Mouse (Mus musculus) hindbrain, embryonic 15.5 days (tissue): ENCODE data around the gene Hacd1. TPM values are rescaled to one million over a fixed set of nuclear protein-coding genes. Genes with fewer than 3 reads are reported as not detected.

ENCODE experiments used
- ATAC-seq: fragments of 200-750 bp; cut with Nextera tagmentation; 2 replicates; pipeline ENCODE4 v1.8.0; 2017; ENCODE audit warnings: low read depth, moderate number of reproducible peaks, moderate TSS enrichment; ENCODE audit not compliant: low FRiP score
- H3K27ac ChIP-seq: fragments of 300-500 bp; sonication (generic); replicated peaks from 2 replicates; pipeline ENCODE4 v1.5.1; 2015; ENCODE audit warnings: mild to moderate bottlenecking, inconsistent platforms
- H3K27me3 ChIP-seq: fragments of 300-500 bp; sonication (generic); 2 replicates; pipeline ENCODE4 v1.6.1; 2015; ENCODE audit warnings: control low read depth, inconsistent platforms
- H3K36me3 ChIP-seq: fragments of 300-500 bp; sonication (generic); 2 replicates; pipeline ENCODE4 v1.6.1; 2015; ENCODE audit warnings: control low read depth, inconsistent platforms
- H3K4me1 ChIP-seq: fragments of 300-500 bp; sonication (generic); replicated peaks from 2 replicates; pipeline ENCODE4 v1.6.1; 2015; ENCODE audit warnings: control low read depth, inconsistent platforms
- H3K4me2 ChIP-seq: fragments of 300-500 bp; sonication (generic); 2 replicates; pipeline ENCODE4 v1.6.1; 2015; ENCODE audit warnings: moderate library complexity, mild to moderate bottlenecking, inconsistent platforms
- H3K4me3 ChIP-seq: fragments of 300-500 bp; sonication (generic); 2 replicates; pipeline ENCODE4 v1.5.1; 2015; ENCODE audit warnings: mild to moderate bottlenecking, inconsistent platforms
- H3K9ac ChIP-seq: fragments of 300-500 bp; sonication (generic); 2 replicates; pipeline ENCODE4 v1.6.1; 2015; ENCODE audit warnings: inconsistent platforms
- H3K9me3 ChIP-seq: fragments of 300-500 bp; sonication (generic); 2 replicates; pipeline ENCODE4 v1.6.1; 2016; ENCODE audit warnings: control low read depth, inconsistent platforms
- WGBS: fragments of 180-500 bp; shearing (Covaris S2); methylation state at CpG from one replicate; pipeline ENCODE4 v1.1.7; 2015; 5-methylcytosine and 5-hydroxymethylcytosine counted together
- polyA plus RNA-seq: library from polyadenylated mRNA; unstranded; fragments of >200 nt; fragmentation: Nextera tagmentation; extraction: Ambion mirVana; gene quantifications from 2 replicates; pipeline ENCODE4 v1.2.1, GENCODE M21; 2015

Hacd1 gene
- polyA plus RNA-seq, 1 experiment from 2014 or later, result 86.4 TPM

DNA sequence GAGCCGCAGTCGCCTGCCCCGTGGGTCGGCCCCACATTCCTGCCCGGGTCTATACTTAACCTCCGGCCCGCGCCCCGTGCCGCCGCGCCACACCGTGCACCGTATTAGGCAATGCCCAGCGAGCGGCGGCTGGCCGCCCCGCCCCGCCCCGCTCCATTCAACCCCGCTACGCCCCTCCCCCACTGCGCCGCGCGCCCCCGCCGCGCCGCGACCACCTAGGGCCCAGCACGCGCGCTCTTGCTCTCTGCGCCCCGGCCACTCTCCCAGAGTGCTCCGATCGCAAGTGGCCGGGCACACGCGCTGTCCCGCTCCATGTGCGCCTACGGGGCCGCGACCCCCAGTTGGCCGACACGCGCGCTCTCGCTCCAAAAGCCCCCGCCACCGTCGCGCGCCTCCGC lies 768 bp downstream of the Hacd1 start:
- H3K27ac ChIP-seq, result peak overlapping the region; percentile 98
- 0% methylated on average over 11 of the region's 58 CpGs for WGBS
- peak overlapping the region; percentile 86 for H3K9ac ChIP-seq
- peaks cover 19% of the 10 kb centered on the region for H3K4me1 ChIP-seq
- H3K27me3 ChIP-seq, result no peaks in the 10 kb centered on the region
- H3K4me3 ChIP-seq, result peak overlapping the region; percentile 92
- no peaks in the 10 kb centered on the region for H3K9me3 ChIP-seq
- ATAC-seq, result peak; percentile 94
- no peaks in the 10 kb centered on the region for H3K36me3 ChIP-seq
- H3K4me2 ChIP-seq, result peak overlapping the region; percentile 89

- Histone ChIP-seq H3K27me3 (no peaks in the 10 kb centered on the region), H3K9me3 (no peaks in the 10 kb centered on the region), H3K27ac (peak overlapping the region; percentile 98), H3K4me2 (peak overlapping the region; percentile 89), H3K36me3 (no peaks in the 10 kb centered on the region), H3K4me1 (peaks cover 19% of the 10 kb centered on the region), H3K4me3 (peak overlapping the region; percentile 92), H3K9ac (peak overlapping the region; percentile 86)
- ATAC-seq, result peak; percentile 3; the same call in 1 of the 2 replicates
- WGBS, result 4% methylated on average over 6 of the region's 6 CpGs
These were observed 1.2 kb downstream of the Hacd1 start for GRCm38 (mm10) chr2:14054716-14055115.

DNA sequence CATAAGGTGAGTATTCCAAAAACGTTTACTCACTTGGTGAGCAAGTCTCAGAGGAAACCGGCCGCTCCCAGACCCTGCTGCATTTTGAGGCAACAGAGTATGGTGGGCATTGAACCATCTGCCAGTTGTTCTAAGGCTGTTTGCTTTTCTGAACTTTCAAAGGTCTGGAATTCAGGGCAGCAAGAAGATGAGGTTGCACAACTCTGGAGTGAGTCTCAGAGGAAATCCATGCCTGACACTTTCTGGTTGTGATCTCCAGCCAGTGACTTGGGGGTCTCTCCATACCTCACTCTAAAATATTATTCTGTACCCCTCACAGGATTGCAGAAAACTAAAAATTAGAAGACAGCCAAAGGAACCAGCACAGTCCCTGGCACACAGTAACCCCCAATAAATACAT lies 1.8 kb downstream of the Hacd1 start:
- ATAC-seq, result no peak
- no peak overlapping the region for H3K9ac ChIP-seq
- peak overlapping the region; percentile 89 for H3K4me2 ChIP-seq
- WGBS, result 54% methylated on average over 3 of the region's 3 CpGs
- no peak overlapping the region for H3K27ac ChIP-seq
- H3K4me3 ChIP-seq, result peak overlapping the region; percentile 92; the same call in 1 of the 2 replicates
- no peaks in the 10 kb centered on the region for H3K9me3 ChIP-seq
- no peaks in the 10 kb centered on the region for H3K27me3 ChIP-seq
- H3K36me3 ChIP-seq, result no peaks in the 10 kb centered on the region
- H3K4me1 ChIP-seq, result peaks cover 19% of the 10 kb centered on the region

GRCm38 (mm10) chr2:14053618-14054017 lies 2.3 kb downstream of the Hacd1 start:
- no peak overlapping the region for H3K9ac ChIP-seq
- H3K4me2 ChIP-seq, result peak overlapping the region; percentile 89
- H3K27me3 ChIP-seq, result no peaks in the 10 kb centered on the region
- H3K27ac ChIP-seq, result no peak overlapping the region
- H3K4me1 ChIP-seq, result peaks cover 22% of the 10 kb centered on the region
- no peak for ATAC-seq
- whole genome bisulfite sequencing, result 28% methylated on average over 3 of the region's 3 CpGs
- no peak overlapping the region for H3K4me3 ChIP-seq
- no peaks in the 10 kb centered on the region for H3K9me3 ChIP-seq
- no peaks in the 10 kb centered on the region for H3K36me3 ChIP-seq

DNA sequence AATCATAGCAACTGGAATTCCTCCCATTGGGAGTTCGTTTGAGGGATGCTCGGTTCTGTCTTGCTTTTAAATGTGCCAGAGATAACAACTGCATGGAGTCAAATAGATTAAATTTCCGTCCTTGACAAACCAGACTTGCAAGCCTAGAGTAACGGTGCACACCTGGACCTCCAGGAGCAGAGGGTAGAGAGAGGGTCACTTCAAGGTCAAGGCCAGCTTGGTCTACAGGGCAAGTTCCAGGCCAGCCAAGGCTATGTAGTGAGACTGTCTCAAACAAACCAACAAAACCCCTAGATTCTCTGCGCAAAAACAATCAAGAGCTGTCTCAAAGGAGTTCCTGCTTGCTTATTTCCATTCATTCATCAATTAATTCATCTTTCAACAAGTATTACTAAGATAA lies 7.1 kb downstream of the Hacd1 start:
- H3K4me1 ChIP-seq, result peaks cover 7% of the 10 kb centered on the region
- H3K27me3 ChIP-seq, result no peaks in the 10 kb centered on the region
- no peaks in the 10 kb centered on the region for H3K9me3 ChIP-seq
- no peaks in the 10 kb centered on the region for H3K36me3 ChIP-seq
- no peak overlapping the region for H3K4me3 ChIP-seq
- no peak for ATAC-seq
- no peak overlapping the region for H3K27ac ChIP-seq
- no peak overlapping the region for H3K9ac ChIP-seq
- WGBS, result 74% methylated on average over 5 of the region's 5 CpGs
- no peak overlapping the region for H3K4me2 ChIP-seq

DNA sequence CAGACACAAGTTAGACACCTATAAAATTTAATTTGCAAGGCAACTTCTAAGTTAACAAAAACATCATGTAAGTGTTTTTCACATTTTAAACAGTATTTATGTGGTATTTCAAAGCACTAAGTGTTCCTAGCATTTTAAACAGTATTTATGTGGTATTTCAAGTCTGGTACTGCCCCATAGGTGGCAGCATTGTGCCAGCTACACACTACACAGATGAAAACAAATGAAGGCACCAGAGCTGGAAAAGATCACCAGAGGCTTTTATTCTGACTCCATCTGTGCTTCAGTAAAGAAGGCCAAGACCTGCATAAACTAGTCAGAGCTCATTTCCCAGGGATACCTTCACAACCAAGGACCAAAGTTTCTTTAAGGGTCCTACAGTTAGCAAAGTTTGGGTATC lies 7.6 kb downstream of the Hacd1 start:
- H3K4me1 ChIP-seq, result peaks cover 3% of the 10 kb centered on the region
- no peak overlapping the region for H3K4me2 ChIP-seq
- no peak overlapping the region for H3K9ac ChIP-seq
- H3K27me3 ChIP-seq, result no peaks in the 10 kb centered on the region
- no peaks in the 10 kb centered on the region for H3K36me3 ChIP-seq
- H3K9me3 ChIP-seq, result no peaks in the 10 kb centered on the region
- no peak overlapping the region for H3K4me3 ChIP-seq
- no peak overlapping the region for H3K27ac ChIP-seq
- ATAC-seq, result 0 out of 2 replicates have a peak, but pooled peaks have one; percentile 62

- no peak overlapping the region for H3K27ac ChIP-seq
- H3K9me3 ChIP-seq, result no peaks in the 10 kb centered on the region
- H3K4me3 ChIP-seq, result no peak overlapping the region
- H3K4me2 ChIP-seq, result no peak overlapping the region
- no peak overlapping the region for H3K9ac ChIP-seq
- H3K4me1 ChIP-seq, result peaks cover under 1% of the 10 kb centered on the region; the same call in 1 of the 2 replicates
- 60% methylated on average over 9 of the region's 9 CpGs for WGBS
- 0 out of 2 replicates have a peak, but pooled peaks cover 7% of the 10 kb centered on the region for H3K36me3 ChIP-seq
- H3K27me3 ChIP-seq, result no peaks in the 10 kb centered on the region
- no peak for ATAC-seq
These were observed 12.3 kb downstream of the Hacd1 start for GRCm38 (mm10) chr2:14043577-14044170.

DNA sequence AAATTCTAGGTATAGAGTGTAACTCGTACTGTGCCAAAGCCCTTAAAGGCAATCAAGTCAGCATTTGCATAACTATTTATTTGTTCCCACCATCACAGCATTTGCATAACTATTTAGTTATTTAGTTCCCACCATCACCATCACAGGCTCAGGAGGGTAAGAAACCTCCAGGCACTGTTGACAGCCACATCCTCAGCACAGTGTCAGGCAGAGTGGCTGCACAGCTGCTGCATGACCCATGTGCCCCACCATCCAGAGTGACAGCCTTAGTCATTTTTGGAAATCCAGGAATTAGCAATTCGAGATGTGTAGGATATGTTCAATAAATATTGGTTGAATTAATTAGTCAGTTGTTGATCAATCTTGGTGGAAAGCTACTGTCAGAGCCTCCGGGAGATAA lies 12.9 kb downstream of the Hacd1 start:
- Histone ChIP-seq H3K27me3 (no peaks in the 10 kb centered on the region), H3K27ac (no peak overlapping the region), H3K4me3 (no peak overlapping the region), H3K9ac (no peak overlapping the region), H3K4me2 (no peak overlapping the region), H3K9me3 (no peaks in the 10 kb centered on the region), H3K4me1 (no peaks in the 10 kb centered on the region), H3K36me3 (0 out of 2 replicates have a peak, but pooled peaks cover 7% of the 10 kb centered on the region)
- 71% methylated on average over 3 of the region's 3 CpGs for WGBS
- ATAC-seq, result no peak

GRCm38 (mm10) chr2:14041249-14041648 lies 14.7 kb downstream of the Hacd1 start:
- ATAC-seq, result no peak
- H3K9ac ChIP-seq, result no peak overlapping the region
- 97% methylated on average over 2 of the region's 2 CpGs for WGBS

DNA sequence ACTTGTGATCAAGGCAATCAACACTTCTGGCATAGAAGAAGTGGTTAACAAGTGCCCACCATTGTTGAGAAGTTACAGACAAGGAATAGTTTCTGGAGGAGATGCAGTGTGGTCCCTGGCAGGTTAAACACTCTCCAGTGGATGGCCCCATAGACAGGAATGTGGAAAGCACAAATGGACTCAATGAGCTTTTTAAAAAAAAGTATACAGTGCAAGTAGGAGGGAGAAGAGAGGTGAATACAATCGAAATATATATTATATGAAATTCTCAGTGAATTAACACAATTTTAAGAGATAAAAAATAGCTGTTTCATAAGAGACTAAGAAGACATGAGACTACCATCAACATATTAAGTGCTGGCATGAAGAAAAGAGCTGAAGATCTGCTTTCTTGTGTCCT lies 36.7 kb downstream of the Hacd1 start:
- Histone ChIP-seq H3K27ac (no peak overlapping the region), H3K4me3 (no peak overlapping the region), H3K9ac (no peak overlapping the region), H3K4me2 (no peak overlapping the region), H3K9me3 (no peaks in the 10 kb centered on the region), H3K27me3 (no peaks in the 10 kb centered on the region), H3K4me1 (no peaks in the 10 kb centered on the region), H3K36me3 (no peaks in the 10 kb centered on the region)
- ATAC-seq, result no peak
- 88% methylated on average over 1 of the region's 1 CpGs for WGBS

More at GRCm38 (mm10) chr2:14041249-14041648, 14.7 kb downstream of the Hacd1 start:
- no peaks in the 10 kb centered on the region for H3K27me3 ChIP-seq
- H3K36me3 ChIP-seq, result 0 out of 2 replicates have a peak, but pooled peaks cover 7% of the 10 kb centered on the region
- H3K9me3 ChIP-seq, result no peaks in the 10 kb centered on the region
- no peak overlapping the region for H3K27ac ChIP-seq
- H3K4me2 ChIP-seq, result no peak overlapping the region
- H3K4me3 ChIP-seq, result no peak overlapping the region
- no peaks in the 10 kb centered on the region for H3K4me1 ChIP-seq

GRCm38 (mm10) chr2:14005121-14005520 lies 50.8 kb downstream of the Hacd1 start:
- no peaks in the 10 kb centered on the region for H3K9me3 ChIP-seq
- H3K27ac ChIP-seq, result no peak overlapping the region
- H3K4me2 ChIP-seq, result no peak overlapping the region
- H3K36me3 ChIP-seq, result no peaks in the 10 kb centered on the region
- no peak overlapping the region for H3K9ac ChIP-seq
- 95% methylated on average over 1 of the region's 1 CpGs for WGBS
- H3K4me3 ChIP-seq, result no peak overlapping the region
- no peaks in the 10 kb centered on the region for H3K4me1 ChIP-seq
- no peak for ATAC-seq
- H3K27me3 ChIP-seq, result no peaks in the 10 kb centered on the region

- H3K9ac ChIP-seq, result no peak overlapping the region
- no peaks in the 10 kb centered on the region for H3K27me3 ChIP-seq
- H3K4me2 ChIP-seq, result no peak overlapping the region
- no peak overlapping the region for H3K4me3 ChIP-seq
- no peaks in the 10 kb centered on the region for H3K36me3 ChIP-seq
- ATAC-seq, result no peak
- no peaks in the 10 kb centered on the region; the same call in 1 of the 2 replicates for H3K9me3 ChIP-seq
- H3K27ac ChIP-seq, result no peak overlapping the region
- WGBS, result 83% methylated on average over 1 of the region's 1 CpGs
- H3K4me1 ChIP-seq, result no peaks in the 10 kb centered on the region
These were observed 95.8 kb downstream of the Hacd1 start for GRCm38 (mm10) chr2:13960136-13960535.

GRCm38 (mm10) chr2:13956463-13956862 lies 99.5 kb downstream of the Hacd1 start:
- H3K27ac ChIP-seq, result no peak overlapping the region
- H3K36me3 ChIP-seq, result no peaks in the 10 kb centered on the region
- ATAC-seq, result no peak
- no peak overlapping the region for H3K4me3 ChIP-seq
- no peak overlapping the region for H3K4me2 ChIP-seq
- no peak overlapping the region for H3K9ac ChIP-seq
- H3K4me1 ChIP-seq, result no peaks in the 10 kb centered on the region
- H3K9me3 ChIP-seq, result no peaks in the 10 kb centered on the region; the same call in 1 of the 2 replicates
- H3K27me3 ChIP-seq, result no peaks in the 10 kb centered on the region
- 24% methylated on average over 2 of the region's 2 CpGs for WGBS
